Mouse (Mus musculus): ENCODE measurements around the gene Cnst.
A peak's percentile ranks its signal among the peaks of the same experiment; 100 is the strongest.
"Not testable (repeated sequence)": the region's sequence is repeated elsewhere in the genome, so short reads cannot be mapped to it uniquely, and the experiment has no call there.

Cnst gene

GRCm38 (mm10) chr1:179644151-179644550 lies 98.0 kb downstream of the Cnst start:
- DNase-seq (ENCODE audit: low spot score in 2 of 2), result peak in 1 of 2 experiments; percentile 4

GRCm38 (mm10) chr1:179645101-179645979 lies 99.2 kb downstream of the Cnst start:
- DNase-seq (ENCODE audit: low spot score in 2 of 2), result peak; percentile 57 to 80

- DNase-seq (ENCODE audit: low spot score in 2 of 2), result peak in 1 of 2 experiments; percentile 2
Measured at GRCm38 (mm10) chr1:179645980-179646268, 99.8 kb downstream of the Cnst start.

GRCm38 (mm10) chr1:179648678-179649077 lies 102.5 kb downstream of the Cnst start:
- not testable (repeated sequence) for DNase-seq (ENCODE audit: low spot score in 2 of 2)

- peak in 1 of 2 experiments; percentile 1 for DNase-seq (ENCODE audit: low spot score in 2 of 2)
Measured at GRCm38 (mm10) chr1:179649324-179649723, 103.2 kb downstream of the Cnst start.

- DNase-seq (ENCODE audit: low spot score in 2 of 2), result no peak
Measured at GRCm38 (mm10) chr1:179650284-179650683, 104.1 kb downstream of the Cnst start.

GRCm38 (mm10) chr1:179651224-179651623 lies 105.1 kb downstream of the Cnst start:
- DNase-seq (ENCODE audit: low spot score in 2 of 2), result no peak

- no peak for DNase-seq (ENCODE audit: low spot score in 2 of 2)
Measured at GRCm38 (mm10) chr1:179663065-179663464, 116.9 kb downstream of the Cnst start.

- DNase-seq (ENCODE audit: low spot score in 2 of 2), result no peak
Measured at GRCm38 (mm10) chr1:179664309-179664930, 118.2 kb downstream of the Cnst start.

- DNase-seq (ENCODE audit: low spot score in 2 of 2), result no peak
Measured at GRCm38 (mm10) chr1:179666971-179667370, 120.8 kb downstream of the Cnst start.

GRCm38 (mm10) chr1:179667450-179667849 lies 121.3 kb downstream of the Cnst start:
- no peak for DNase-seq (ENCODE audit: low spot score in 2 of 2)

- DNase-seq (ENCODE audit: low spot score in 2 of 2), result peak; percentile 67 to 82
Measured at GRCm38 (mm10) chr1:179668013-179668805, 122.0 kb downstream of the Cnst start, which contains the start of gene Sccpdh. Gene Sccpdh, plus strand, starts transcription at chr1:179668210.

- no peak for DNase-seq (ENCODE audit: low spot score in 2 of 2)
Measured at GRCm38 (mm10) chr1:179668836-179669537, 122.8 kb downstream of the Cnst start.

- no peak for DNase-seq (ENCODE audit: low spot score in 2 of 2)
Measured at GRCm38 (mm10) chr1:179674355-179674754, 128.2 kb downstream of the Cnst start.

GRCm38 (mm10) chr1:179677031-179677430 lies 130.9 kb downstream of the Cnst start:
- no peak for DNase-seq (ENCODE audit: low spot score in 2 of 2)
